Mouse (Mus musculus) heart, adult 9 months (tissue): ENCODE measurements around the gene Cd8a.
"Not testable (repeated sequence)": the region's sequence is repeated elsewhere in the genome, so short reads cannot be mapped to it uniquely, and the experiment has no call there.

Experiments used
- DNase-seq, 2 experiments: peaks; one replicate each; pipeline ENCODE4 v3.0.0; 2022; ENCODE audit warnings: low spot score in 2 of 2

Gene Cd8a

GRCm38 (mm10) chr6:71373249-71373775 lies at the start of gene Cd8a:
Gene Cd8a (plus strand): TSS chr6:71373427.
- DNase-seq, result no peak

- DNase-seq, result no peak
These were observed 48.4 kb upstream of the Cd8a start for GRCm38 (mm10) chr6:71324816-71325215.

- DNase-seq, result no peak
These were observed 43.3 kb upstream of the Cd8a start for GRCm38 (mm10) chr6:71329881-71330280.

GRCm38 (mm10) chr6:71330486-71330885 lies 42.7 kb upstream of the Cd8a start:
- no peak for DNase-seq

- DNase-seq, result not testable (repeated sequence)
These were observed 41.7 kb upstream of the Cd8a start for GRCm38 (mm10) chr6:71331491-71331890.

- DNase-seq, result no peak
These were observed 40.8 kb upstream of the Cd8a start for GRCm38 (mm10) chr6:71332236-71332965.

GRCm38 (mm10) chr6:71333031-71333430 lies 40.2 kb upstream of the Cd8a start:
- no peak for DNase-seq

- no peak for DNase-seq
These were observed 39.5 kb upstream of the Cd8a start for GRCm38 (mm10) chr6:71333578-71334273.

- no peak for DNase-seq
These were observed 35.6 kb upstream of the Cd8a start for GRCm38 (mm10) chr6:71337666-71338065.

GRCm38 (mm10) chr6:71338941-71339340 lies 34.3 kb upstream of the Cd8a start:
- DNase-seq, result no peak

- DNase-seq, result no peak
These were observed 33.9 kb upstream of the Cd8a start for GRCm38 (mm10) chr6:71339351-71339750.

GRCm38 (mm10) chr6:71341179-71341578 lies 32.0 kb upstream of the Cd8a start:
- DNase-seq, result no peak

GRCm38 (mm10) chr6:71348006-71348405 lies 25.2 kb upstream of the Cd8a start:
- no peak for DNase-seq

GRCm38 (mm10) chr6:71351201-71351600 lies 22.0 kb upstream of the Cd8a start:
- DNase-seq, result no peak

- no peak for DNase-seq
These were observed 21.0 kb upstream of the Cd8a start for GRCm38 (mm10) chr6:71352201-71352600.

- no peak for DNase-seq
These were observed 20.3 kb upstream of the Cd8a start for GRCm38 (mm10) chr6:71352866-71353427.

- no peak for DNase-seq
These were observed 19.5 kb upstream of the Cd8a start for GRCm38 (mm10) chr6:71353722-71354121.

- DNase-seq, result no peak
These were observed 15.7 kb upstream of the Cd8a start for GRCm38 (mm10) chr6:71357493-71357892.

- no peak for DNase-seq
These were observed 13.0 kb upstream of the Cd8a start for GRCm38 (mm10) chr6:71360221-71360620.

- DNase-seq, result no peak
These were observed 12.5 kb upstream of the Cd8a start for GRCm38 (mm10) chr6:71360751-71361150.

GRCm38 (mm10) chr6:71361156-71361670 lies 12.0 kb upstream of the Cd8a start:
- no peak for DNase-seq

- DNase-seq, result no peak
These were observed 9.2 kb upstream of the Cd8a start for GRCm38 (mm10) chr6:71363995-71364394.

GRCm38 (mm10) chr6:71369416-71369815 lies 3.8 kb upstream of the Cd8a start:
- no peak for DNase-seq
